Mouse (Mus musculus) frontal cortex, postnatal 14 days (tissue): ENCODE data around the gene Gm17651.
A peak's percentile ranks its signal among the peaks of the same experiment; 100 is the strongest.

ENCODE experiments used
- DNase-seq, 2 experiments: peaks; one replicate each; pipeline ENCODE4 v3.0.0; 2022; ENCODE audit warnings: low spot score in 2 of 2

Gm17651 gene

DNA sequence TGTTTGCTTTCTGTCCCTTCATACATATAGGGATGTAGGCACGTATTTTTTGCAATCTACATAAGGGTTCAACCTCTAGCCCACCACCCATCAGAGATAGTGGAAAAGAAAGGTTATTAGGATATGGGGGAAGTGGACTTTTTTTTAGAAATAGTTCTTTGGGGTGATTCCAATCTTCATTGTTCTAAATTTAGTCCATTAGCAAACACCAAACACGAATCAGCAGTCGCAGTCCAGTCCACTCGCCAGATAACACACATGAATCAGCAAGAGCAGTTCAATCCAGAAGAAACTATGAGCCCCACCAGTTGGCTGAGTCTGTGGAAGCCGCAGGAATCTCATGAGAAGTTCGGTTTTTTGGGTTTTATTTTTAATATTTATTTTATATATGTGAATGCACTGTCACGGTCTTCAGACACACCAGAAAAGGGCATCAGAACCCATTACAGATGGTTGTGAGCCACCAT lies at the start of gene Gm17651:
Gm17651 (minus strand) TSS at position 51 of the 467 bp plus-strand sequence.
- no peak for DNase-seq

DNA sequence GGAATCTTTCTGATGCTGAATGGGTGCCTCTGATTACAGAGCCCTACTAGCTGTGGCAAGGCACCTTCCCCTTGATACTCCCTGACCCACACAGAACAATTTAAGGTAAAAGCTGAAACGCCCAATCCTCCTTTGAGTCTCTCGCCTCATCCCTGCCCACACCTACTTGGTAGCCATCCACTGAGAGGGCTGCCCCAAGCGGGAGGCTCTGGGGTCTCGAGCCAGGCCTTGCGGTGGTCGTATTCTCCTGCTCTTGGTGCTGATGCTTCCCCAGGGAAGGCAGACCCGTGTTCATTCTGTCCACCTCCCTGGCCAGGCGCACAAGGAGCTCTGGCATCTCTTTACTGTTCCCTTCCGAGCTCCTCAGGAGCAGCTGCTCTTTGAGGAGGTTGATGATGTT lies 44.6 kb upstream of the Gm17651 start:
- DNase-seq, result no peak

DNA sequence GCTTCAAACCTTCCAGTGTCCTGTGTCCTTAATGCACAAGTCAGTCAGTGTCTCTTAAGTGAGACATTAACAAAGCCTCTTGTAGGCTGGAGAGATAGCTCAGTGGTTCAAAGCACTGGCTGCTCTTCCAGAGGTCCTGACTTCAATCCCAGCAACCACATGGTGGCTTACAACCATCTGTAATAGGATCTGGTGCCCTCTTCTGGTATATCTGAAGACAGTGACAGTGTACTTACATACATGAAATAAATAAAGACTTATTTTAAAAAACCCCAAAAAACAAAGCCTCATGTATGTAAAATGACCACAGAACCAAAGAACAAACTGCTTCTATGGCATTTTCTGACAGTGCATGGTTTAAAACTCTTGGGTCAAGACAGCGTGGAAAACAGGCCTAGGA lies 41.4 kb upstream of the Gm17651 start:
- DNase-seq, result no peak

DNA sequence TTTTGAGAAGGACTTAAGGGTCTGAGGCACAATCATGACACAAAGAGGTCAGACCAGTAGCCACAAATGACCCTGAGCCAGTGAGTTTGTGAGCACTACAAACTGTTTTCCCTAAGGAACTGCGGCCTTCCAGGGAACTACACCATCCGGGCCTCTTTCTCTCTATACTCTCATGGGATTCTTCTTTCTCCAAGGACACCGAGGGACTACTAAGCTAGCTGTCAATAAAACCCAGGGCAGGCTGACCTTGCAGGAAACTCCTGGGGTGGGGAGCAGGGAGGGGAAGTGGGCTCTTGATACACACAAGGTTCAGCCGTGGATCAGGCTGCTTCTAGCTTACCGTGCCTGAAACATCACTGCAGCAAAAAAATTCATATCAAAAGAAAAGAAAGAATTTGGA lies 36.4 kb upstream of the Gm17651 start:
- DNase-seq, result no peak

DNA sequence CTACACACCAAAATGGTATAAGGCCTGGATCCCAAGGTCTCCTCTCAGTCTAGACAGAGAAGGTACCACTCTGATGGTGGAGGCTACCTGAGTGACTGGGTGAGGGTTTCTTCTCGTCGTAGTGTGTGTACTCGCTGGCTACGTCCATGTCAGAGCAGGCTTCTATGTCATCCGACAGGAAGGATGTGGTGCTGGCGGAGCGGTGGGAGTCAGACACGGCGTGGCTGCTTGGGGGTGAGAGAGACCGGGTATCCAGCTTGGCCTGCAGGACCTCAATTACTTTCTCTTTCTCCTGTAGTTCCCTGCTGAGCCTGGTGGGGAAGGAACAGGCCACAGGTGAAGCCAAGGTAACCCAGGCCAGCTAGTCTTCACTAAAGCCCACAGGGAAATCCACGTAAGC lies 35.6 kb upstream of the Gm17651 start:
- DNase-seq, result no peak

DNA sequence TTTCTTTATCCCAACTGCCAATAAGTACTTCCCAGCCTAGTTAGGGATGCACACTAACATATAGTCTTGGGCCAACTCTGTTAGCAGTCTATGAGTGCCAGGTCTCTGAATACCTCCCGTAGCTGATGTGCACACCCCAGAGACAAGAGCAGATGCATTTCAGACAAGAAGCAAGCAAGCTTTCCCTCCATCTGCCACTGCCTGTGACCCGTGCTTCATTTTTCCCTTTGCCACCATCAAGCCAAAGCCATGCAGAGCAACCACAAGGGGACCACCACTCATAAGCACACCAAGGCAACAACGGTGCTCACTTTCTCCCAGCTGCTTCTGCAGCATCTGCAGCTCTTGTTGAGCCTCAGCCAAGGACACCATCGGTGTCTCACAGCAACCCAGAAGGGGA lies 32.1 kb upstream of the Gm17651 start:
- no peak for DNase-seq

DNA sequence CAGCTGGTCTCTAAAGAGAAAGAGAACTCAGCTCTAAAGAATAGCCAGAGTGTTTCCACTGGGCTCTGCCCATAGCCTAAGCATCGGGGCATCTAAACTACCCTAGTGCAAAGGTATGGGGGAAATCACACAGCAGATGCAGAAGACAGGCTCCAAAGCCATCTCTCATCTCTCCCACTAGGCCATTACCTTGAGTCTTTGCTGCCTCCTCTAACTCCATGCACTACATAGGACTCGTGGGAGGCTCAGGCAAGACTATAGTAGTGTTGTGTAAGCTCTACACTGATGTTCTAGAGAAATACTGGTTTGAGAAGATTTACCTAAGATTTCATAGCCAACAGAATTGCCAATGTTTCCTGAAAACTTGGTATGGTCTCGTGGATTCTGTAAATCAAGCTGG lies 31.0 kb upstream of the Gm17651 start:
- no peak for DNase-seq

DNA sequence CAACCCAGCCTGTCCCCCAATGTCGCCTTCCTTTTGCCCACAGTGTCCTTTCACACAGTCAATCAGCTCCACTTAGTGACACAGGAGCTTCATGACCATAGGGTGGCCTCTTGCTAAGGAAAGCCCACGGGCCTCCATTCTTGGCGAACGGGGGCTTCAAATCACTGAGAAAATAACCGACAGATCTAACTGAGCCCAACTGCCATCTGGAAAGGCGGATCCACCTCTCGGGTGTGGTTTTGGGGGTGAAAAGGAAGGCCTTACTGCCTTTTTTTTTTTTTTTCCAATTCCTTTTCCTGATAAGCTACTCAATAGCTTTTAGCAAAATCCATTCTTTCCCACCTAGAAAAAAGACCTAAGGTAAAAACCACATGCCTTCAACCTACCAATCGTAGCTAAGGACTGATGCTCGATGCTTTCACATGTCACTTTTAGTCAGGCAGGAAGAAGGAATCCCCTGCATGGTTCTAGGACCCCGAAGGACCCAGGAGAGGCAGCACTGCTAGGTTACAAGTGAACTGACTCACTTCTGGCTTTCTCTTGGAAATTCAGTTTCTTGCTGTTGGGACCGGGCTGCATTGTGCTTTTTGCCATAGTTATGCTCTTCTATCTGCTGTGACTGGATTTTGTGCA lies 28.1 kb upstream of the Gm17651 start:
- DNase-seq, result no peak

DNA sequence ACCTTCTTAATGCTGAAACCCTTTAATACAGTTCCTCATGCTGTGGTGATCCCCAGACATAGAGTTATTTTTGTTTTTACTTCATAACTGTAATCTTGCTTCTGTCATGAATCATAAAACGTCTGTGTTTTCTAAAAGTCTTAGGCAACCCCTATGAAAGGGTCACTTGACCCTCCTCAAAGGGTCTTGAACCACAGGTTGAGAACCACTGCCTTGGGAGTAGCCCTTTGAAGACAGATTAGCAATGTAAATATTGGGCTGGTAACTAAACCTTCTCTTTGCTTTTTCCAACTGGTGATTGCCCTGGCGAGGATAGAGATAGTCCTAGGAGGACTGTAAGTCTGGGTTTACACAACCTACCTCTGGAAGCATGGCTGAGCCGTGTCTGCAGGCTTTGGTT lies 26.7 kb upstream of the Gm17651 start:
- no peak for DNase-seq

DNA sequence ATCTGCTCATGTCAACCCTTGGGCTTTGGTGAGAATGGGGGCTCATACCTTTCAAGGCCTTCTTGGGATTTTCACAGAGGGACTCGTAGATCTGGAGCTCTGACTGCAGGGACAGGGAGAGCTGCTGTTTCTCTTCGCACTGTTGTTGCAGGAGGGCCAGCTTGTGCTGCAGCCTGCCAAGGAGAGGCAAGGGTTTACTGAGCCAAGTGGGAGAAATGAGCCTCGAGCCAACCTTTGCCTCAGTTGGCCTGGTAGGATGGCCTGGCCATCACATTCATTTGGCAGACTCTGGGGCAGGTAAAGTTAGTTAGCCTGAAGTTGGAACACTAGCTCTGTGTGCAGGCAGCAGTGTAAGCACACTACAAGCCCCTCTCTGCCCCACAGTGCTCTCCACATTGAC lies 24.6 kb upstream of the Gm17651 start:
- no peak for DNase-seq

DNA sequence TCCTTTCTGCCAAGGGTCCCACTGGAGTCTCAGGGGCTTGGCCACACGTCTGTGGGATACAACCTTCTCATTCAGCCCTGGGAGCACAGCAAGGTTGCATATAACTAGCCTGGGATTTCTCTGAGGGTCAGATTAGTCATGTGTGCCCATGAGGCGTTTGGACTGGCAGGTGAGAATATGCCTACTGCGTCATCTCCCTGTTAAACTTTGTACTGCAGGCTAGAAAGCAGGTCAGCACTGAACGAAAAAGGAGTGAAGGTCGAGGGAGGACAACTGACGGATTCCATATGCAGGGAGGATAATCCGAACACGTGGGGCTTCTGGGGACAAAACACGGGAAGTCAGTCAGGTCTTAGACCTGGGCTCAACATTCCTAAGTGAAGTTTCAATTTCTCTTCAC lies 22.8 kb upstream of the Gm17651 start:
- DNase-seq, result no peak

DNA sequence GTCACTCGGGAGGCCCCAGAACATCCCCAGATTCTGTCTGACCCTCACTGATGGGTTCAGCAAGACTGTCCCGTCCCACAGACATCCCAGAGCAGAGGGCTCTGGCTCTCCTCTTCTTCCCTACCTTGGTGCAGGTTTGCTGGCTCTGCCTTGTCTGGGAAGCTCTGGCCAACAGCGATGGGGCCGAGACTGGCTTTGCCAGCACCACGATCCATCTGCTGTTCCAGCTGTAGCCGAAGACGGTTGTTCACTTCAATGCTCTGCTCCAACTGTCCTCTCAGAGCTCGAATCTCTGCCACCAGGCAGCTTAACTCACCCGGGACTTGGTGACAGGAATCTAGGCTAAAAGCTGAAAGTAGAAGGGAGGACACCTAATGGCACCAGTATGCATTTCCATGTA lies 22.4 kb upstream of the Gm17651 start:
- DNase-seq, result no peak

DNA sequence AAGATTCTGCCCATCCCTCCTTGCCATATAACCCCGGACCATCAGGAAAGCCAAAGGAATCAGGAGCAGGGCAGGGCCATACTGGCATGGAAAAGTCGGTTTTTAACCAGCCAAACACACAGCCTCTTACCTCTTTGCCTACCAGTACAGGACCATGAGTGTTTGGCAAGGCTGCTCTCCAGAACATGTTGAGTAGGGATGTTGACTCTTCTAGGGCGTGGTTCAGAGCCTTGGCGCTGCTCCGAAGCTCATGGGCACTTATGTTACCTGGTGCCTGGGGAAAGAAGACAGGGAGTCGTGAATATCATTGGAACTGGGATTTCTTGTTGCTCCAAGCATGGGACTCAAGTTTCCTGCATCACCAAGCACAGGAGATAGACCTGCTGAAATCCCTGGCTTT lies 19.3 kb upstream of the Gm17651 start:
- DNase-seq, result no peak

DNA sequence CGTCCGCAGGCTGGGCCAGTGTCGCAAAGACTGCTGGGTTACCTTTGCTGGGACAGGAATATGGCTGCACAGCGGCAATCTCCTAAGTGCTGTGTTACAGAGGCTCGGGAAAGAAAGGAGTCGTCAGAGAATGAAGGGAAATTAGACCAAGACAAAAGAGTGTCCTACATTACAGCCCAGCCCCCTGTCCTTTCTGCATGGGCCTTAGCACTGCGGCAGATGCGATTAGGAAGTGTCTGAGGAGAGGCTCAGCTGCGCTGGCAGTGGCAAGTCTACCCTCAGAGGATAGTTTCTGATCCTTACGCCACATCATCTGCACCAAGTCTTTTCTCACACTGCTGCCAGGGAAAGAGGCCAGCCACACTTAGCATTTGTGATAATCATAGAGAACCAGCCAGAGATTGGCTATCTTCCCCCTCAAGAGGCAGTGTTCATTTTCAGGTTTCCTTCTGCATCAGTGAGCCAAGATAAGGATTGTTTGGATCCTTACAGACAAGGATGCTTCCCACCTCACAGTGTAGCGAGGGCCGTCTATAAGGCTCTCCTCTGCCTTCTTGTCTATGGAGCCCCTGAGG lies 17.0 kb upstream of the Gm17651 start:
- DNase-seq, result no peak

DNA sequence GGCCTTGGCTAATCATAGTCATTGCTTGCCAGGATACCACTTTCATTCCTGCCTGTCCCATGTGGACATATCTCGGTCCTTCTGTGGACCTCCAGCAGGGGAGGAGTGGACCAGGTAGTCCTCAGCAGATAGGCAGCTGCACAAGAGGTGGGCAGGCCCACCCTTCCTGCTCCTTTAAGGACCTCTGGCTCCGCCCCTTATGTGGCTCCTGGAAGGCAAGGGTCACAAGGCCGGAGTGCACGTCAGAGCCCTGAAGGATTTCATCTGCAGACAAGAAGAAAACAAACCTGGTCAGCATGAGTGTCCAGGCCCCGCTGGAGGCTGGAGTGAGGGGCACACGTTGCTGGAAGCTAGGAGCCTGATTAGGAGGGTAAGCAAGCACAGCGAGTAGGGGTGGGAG lies 16.1 kb upstream of the Gm17651 start:
- DNase-seq, result no peak

DNA sequence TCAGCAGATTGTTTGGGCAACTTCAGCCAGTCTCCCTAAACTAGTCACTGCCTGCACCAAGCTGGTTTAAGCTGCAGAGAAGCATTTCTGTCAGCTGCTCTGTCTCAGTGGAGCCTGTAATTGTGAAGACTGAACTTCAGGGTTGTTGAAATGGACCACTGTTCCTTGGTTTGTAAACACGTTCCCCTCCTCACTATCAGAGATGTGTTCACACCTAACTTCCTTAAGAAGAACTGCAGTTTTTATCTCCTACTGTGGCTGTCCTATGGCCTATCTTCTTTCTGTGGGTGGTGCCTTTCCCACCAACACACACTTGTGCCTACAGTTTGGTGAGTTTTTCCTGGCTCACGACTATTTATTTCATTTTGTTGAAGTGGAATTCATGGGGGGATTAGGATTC lies 14.8 kb upstream of the Gm17651 start:
- no peak for DNase-seq

DNA sequence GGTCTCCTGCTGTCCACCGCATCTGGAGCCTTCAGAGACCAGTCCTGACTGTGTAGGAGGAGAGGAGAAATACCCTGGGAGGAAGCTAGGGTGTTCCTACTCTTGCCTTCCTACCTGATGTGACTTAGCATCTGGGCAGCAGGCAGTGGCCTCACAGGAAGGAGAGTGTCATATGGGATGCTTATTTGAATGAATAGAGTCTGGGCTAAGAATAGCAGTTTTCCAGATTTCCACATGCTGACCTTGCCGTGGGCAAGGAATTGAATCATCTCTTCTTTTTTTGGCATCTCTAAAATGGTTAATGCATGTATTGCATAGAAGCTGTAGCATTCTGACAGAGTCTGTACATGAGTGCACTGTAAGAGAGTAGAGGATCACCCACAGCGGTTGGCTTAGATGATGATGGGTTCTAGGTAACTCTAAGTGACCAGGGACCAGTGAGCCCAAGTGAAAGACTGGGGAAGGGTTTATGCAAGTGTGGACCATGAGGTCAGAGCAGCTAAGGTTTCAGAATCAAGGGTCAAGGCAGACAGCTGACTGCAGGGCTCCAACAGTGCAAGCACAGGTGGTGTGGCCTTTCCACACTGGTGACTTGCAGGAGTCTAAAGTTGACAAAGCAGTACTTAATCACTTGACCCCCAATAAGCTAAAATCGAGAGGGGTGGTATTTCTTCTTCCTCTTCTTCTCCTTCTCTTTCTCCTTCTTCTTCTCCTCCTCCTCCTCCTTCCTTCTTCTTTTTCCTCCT lies 12.1 kb upstream of the Gm17651 start:
- DNase-seq, result no peak

DNA sequence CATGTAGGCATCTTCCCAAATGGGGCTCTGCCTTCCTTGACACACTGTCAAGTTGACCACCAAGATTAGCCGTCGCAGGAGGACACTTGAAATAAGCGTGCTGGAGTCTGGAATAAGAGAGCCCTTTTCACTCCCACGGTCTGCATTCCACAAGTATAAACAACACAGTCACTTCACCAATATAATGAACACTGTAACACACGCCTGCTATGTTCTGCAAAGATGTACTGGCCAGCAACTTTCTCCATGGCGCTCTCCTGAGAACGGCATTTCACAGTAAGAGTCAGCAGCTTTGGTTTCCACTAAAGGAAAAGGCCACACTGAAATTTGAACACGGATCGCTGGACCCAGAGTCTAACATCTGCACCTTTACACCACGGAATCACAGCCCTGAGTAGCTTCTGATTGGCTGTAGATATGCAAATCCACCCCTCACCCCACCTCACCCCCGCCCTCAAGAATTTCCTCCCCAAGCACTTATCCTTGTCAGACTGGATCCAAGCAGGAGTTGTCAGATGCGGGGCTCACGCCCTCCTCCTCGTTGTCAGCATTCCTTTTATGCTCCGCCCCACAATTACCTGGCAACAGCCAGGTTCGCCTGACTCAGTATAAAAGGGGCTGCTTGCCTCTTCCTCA lies 9.2 kb upstream of the Gm17651 start:
- DNase-seq, result no peak

DNA sequence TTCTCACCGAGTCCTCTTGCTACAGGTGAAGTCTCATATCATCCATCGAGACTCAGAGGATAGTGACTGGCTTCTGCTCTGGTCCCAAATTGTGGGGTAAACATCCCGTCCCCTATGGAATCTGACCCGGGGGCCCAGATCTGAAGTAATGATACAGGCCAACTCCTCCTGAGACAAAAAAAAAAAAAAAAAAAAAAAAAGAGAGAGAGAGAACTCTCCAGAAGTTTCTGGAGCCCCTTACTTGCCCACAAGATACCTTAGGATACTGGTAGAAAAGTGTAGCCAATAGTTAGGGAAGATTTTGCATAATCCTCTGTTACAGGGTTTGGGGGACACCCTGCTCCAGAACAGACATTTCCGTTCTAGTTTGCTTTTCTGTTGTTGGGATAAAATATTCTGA lies 8.1 kb upstream of the Gm17651 start:
- DNase-seq, result no peak

DNA sequence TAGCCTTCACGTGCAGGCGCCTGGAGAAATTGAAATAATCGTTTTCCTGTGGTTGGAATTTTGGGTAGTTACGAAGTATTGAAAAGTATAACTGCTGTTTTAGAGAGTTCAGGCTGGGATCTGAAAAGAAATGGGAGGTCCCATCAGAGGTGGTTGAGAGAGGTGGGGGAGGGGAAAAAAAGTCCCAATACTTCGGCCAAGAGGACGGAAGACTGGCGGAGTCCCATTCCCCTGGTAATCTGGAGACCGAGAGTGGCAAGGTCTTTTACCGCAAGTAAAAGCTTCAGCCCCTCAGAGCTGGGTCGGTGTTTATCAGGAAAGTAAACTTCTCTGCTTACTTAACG lies 7.6 kb upstream of the Gm17651 start:
- DNase-seq, result no peak

DNA sequence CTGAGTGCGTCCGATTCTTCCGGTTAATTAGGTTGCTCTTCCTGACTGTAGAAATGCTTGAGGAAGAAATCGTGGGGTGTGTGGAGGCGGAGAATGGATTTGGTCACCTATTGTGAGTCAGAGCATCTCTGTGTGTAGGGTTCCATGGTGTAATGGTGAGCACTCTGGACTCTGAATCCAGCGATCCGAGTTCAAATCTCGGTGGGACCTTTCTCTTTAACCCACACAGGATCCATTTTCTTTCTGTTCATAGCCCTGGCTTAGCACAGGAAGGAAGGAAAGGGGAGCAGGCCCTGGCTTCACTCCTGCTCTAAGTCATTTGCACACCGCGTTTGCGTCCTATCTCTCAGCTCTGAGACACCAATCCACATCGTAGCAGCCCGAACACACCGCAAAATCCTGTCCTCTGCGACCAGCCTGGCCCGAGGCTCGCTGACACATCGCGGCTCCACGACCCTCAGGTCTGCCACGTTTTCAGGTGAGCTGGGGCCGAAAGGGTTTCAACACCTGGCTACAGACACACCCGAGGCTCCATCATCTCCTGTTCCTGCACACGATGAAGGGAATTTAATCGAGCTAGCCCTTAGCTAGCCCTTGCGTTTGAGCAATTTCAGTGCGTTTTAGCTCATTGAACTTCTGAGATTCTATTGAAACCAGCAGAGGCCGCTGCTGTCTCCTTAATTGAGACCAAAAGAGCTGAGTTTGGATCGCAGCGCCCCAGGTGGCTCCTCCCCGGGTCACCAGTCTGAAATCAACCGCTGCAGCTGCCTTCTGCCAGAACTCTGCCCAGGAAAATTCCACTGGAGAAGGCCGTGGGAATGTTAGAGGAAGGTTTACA lies 7.0 kb upstream of the Gm17651 start:
- peak in 1 of 2 experiments; percentile 60 for DNase-seq
